Mouse (Mus musculus) hindbrain, embryonic 14.5 days (tissue): Measurements from ENCODE around the gene Timm44. TPM values are rescaled to one million over a fixed set of nuclear protein-coding genes. Genes with fewer than 3 reads are reported as not detected.

Source experiments
- ATAC-seq: fragments of 200-750 bp; cut with Nextera tagmentation; 2 replicates; pipeline ENCODE4 v1.8.0; 2017; ENCODE audit warnings: moderate number of reproducible peaks, mild to moderate bottlenecking, moderate TSS enrichment, moderate library complexity; ENCODE audit not compliant: low FRiP score
- DNase-seq: peaks from one replicate; pipeline ENCODE4 v3.0.0-alpha.2; 2015; ENCODE audit warnings: low spot score
- H3K27ac ChIP-seq: fragments of 300-500 bp; sonication (generic); 2 replicates; pipeline ENCODE4 v1.5.1; 2014; ENCODE audit warnings: mild to moderate bottlenecking, moderate library complexity
- H3K27me3 ChIP-seq: fragments of 300-500 bp; sonication (generic); 2 replicates; pipeline ENCODE4 v1.6.1; 2014; ENCODE audit warnings: mild to moderate bottlenecking, low read length, mixed read lengths; ENCODE audit not compliant: control insufficient read depth, insufficient read depth
- H3K36me3 ChIP-seq: fragments of 300-500 bp; sonication (generic); replicated peaks from 2 replicates; pipeline ENCODE4 v1.6.1; 2014; ENCODE audit not compliant: control insufficient read depth, insufficient read depth
- H3K4me1 ChIP-seq: fragments of 300-500 bp; sonication (generic); replicated peaks from 2 replicates; pipeline ENCODE4 v1.6.1; 2014; ENCODE audit warnings: antibody characterized with exemption, low read length, mixed read lengths; ENCODE audit not compliant: control insufficient read depth, insufficient read depth
- H3K4me2 ChIP-seq: fragments of 300-500 bp; sonication (generic); replicated peaks from 2 replicates; pipeline ENCODE4 v1.6.1; 2014; ENCODE audit warnings: mild to moderate bottlenecking, moderate library complexity
- H3K4me3 ChIP-seq: fragments of 300-500 bp; sonication (generic); replicated peaks from 2 replicates; pipeline ENCODE4 v1.5.1; 2014; ENCODE audit warnings: mild to moderate bottlenecking, low read length
- H3K9ac ChIP-seq: fragments of 300-500 bp; sonication (generic); 2 replicates; pipeline ENCODE4 v1.6.1; 2014
- H3K9me3 ChIP-seq: fragments of 300-500 bp; sonication (generic); 2 replicates; pipeline ENCODE4 v1.6.1; 2016; ENCODE audit warnings: low read length; ENCODE audit not compliant: control insufficient read depth
- WGBS: fragments of 180-500 bp; shearing (Covaris S2); extraction: QIAGEN DNeasy Blood & Tissue Kit; methylation state at CpG from one replicate; pipeline ENCODE4 v1.1.7; 2014; 5-methylcytosine and 5-hydroxymethylcytosine counted together
- polyA plus RNA-seq: library from polyadenylated mRNA; unstranded; fragments of >200 nt; fragmentation: Nextera tagmentation; extraction: Ambion mirVana; gene quantifications from 2 replicates; pipeline ENCODE4 v1.2.1, GENCODE M21; 2014

The Timm44 gene
- polyA plus RNA-seq, 1 experiment from 2014 or later: 49.1 TPM

GRCm38 (mm10) chr8:4276111-4276465, 375 bp upstream of the Timm44 start:
- ATAC-seq (no peak), DNase-seq (no peak)
- 31% methylated on average over 9 of the region's 9 CpGs for WGBS
- Histone ChIP-seq H3K27ac (peak overlapping the region; percentile 81), H3K9ac (peak overlapping the region; percentile 77), H3K4me1 (peaks cover 5% of the 10 kb centered on the region), H3K4me2 (peak overlapping the region; percentile 68), H3K36me3 (peaks cover 24% of the 10 kb centered on the region; the same call in 1 of the 2 replicates), H3K4me3 (peak overlapping the region; percentile 77), H3K9me3 (no peaks in the 10 kb centered on the region), H3K27me3 (no peaks in the 10 kb centered on the region)

- H3K4me3 ChIP-seq: no peak overlapping the region
Measured at GRCm38 (mm10) chr8:4269609-4270008, 6.1 kb downstream of the Timm44 start.

GRCm38 (mm10) chr8:4267627-4268026, 8.1 kb downstream of the Timm44 start:
- Histone ChIP-seq H3K4me2 (no peak overlapping the region), H3K27ac (no peak overlapping the region), H3K9me3 (no peaks in the 10 kb centered on the region), H3K36me3 (peaks cover 94% of the 10 kb centered on the region), H3K4me1 (no peaks in the 10 kb centered on the region), H3K27me3 (no peaks in the 10 kb centered on the region), H3K9ac (no peak overlapping the region), H3K4me3 (no peak overlapping the region)
- 77% methylated on average over 15 of the region's 15 CpGs for WGBS
- no peak for DNase-seq
- no peak for ATAC-seq

More at GRCm38 (mm10) chr8:4269609-4270008, 6.1 kb downstream of the Timm44 start:
- H3K4me2 ChIP-seq: no peak overlapping the region
- H3K4me1 ChIP-seq: no peaks in the 10 kb centered on the region
- H3K9me3 ChIP-seq: no peaks in the 10 kb centered on the region
- H3K27me3 ChIP-seq: no peaks in the 10 kb centered on the region
- H3K27ac ChIP-seq: no peak overlapping the region
- no peak overlapping the region for H3K9ac ChIP-seq
- WGBS: 89% methylated on average over 6 of the region's 6 CpGs
- DNase-seq: no peak
- no peak for ATAC-seq
- peaks cover 87% of the 10 kb centered on the region for H3K36me3 ChIP-seq

GRCm38 (mm10) chr8:4265160-4265914, 10.4 kb downstream of the Timm44 start:
- ATAC-seq: no peak
- WGBS: 95% methylated on average over 15 of the region's 15 CpGs
- DNase-seq: no peak

GRCm38 (mm10) chr8:4263105-4263791, 12.5 kb downstream of the Timm44 start:
- no peaks in the 10 kb centered on the region; the same call in 1 of the 2 replicates for H3K4me1 ChIP-seq
- H3K9ac ChIP-seq: no peak overlapping the region
- H3K9me3 ChIP-seq: no peaks in the 10 kb centered on the region
- peaks cover 84% of the 10 kb centered on the region for H3K36me3 ChIP-seq
- WGBS: 91% methylated on average over 8 of the region's 8 CpGs
- H3K27me3 ChIP-seq: no peaks in the 10 kb centered on the region
- H3K27ac ChIP-seq: no peak overlapping the region
- no peak for DNase-seq
- no peak overlapping the region for H3K4me2 ChIP-seq
- ATAC-seq: no peak
- H3K4me3 ChIP-seq: no peak overlapping the region

More at GRCm38 (mm10) chr8:4265160-4265914, 10.4 kb downstream of the Timm44 start:
- no peak overlapping the region for H3K4me3 ChIP-seq
- no peak overlapping the region for H3K9ac ChIP-seq
- peaks cover 98% of the 10 kb centered on the region for H3K36me3 ChIP-seq
- H3K4me1 ChIP-seq: no peaks in the 10 kb centered on the region
- H3K27ac ChIP-seq: no peak overlapping the region
- no peaks in the 10 kb centered on the region for H3K27me3 ChIP-seq
- H3K9me3 ChIP-seq: no peaks in the 10 kb centered on the region
- H3K4me2 ChIP-seq: no peak overlapping the region

GRCm38 (mm10) chr8:4259805-4260170, 15.9 kb downstream of the Timm44 start:
- peak overlapping the region; percentile 75 for H3K9ac ChIP-seq
- H3K4me2 ChIP-seq: peak overlapping the region; percentile 61

GRCm38 (mm10) chr8:4259125-4259804, 16.4 kb downstream of the Timm44 start, which contains the start of gene Ctxn1:
Gene Ctxn1 (minus strand): TSS chr8:4259274.
- Histone ChIP-seq H3K4me1 (peaks cover 19% of the 10 kb centered on the region), H3K9me3 (no peaks in the 10 kb centered on the region), H3K27ac (peak within 1 kb of the TSS; percentile 88), H3K4me3 (peak within 1 kb of the TSS; percentile 53), H3K27me3 (no peaks in the 10 kb centered on the region), H3K36me3 (peaks cover 74% of the 10 kb centered on the region), H3K4me2 (peak within 1 kb of the TSS; percentile 61), H3K9ac (peak within 1 kb of the TSS; percentile 75)
- peak; percentile 91 for DNase-seq
- 7% methylated on average over 28 of the region's 33 CpGs for WGBS
- ATAC-seq: peak; percentile 88

More at GRCm38 (mm10) chr8:4259805-4260170, 15.9 kb downstream of the Timm44 start:
- H3K27me3 ChIP-seq: no peaks in the 10 kb centered on the region
- peaks cover 73% of the 10 kb centered on the region for H3K36me3 ChIP-seq
- no peak for ATAC-seq
- DNase-seq: no peak
- peak overlapping the region; percentile 53; the same call in 1 of the 2 replicates for H3K4me3 ChIP-seq
- H3K4me1 ChIP-seq: peaks cover 16% of the 10 kb centered on the region
- WGBS: 91% methylated on average over 4 of the region's 4 CpGs
- peak overlapping the region; percentile 88 for H3K27ac ChIP-seq
- no peaks in the 10 kb centered on the region for H3K9me3 ChIP-seq

- Histone ChIP-seq H3K9me3 (no peaks in the 10 kb centered on the region), H3K4me1 (peaks cover 25% of the 10 kb centered on the region), H3K27ac (peak overlapping the region; percentile 88), H3K4me2 (peak overlapping the region; percentile 61), H3K36me3 (peaks cover 68% of the 10 kb centered on the region), H3K4me3 (peak overlapping the region; percentile 53), H3K9ac (peak overlapping the region; percentile 75), H3K27me3 (no peaks in the 10 kb centered on the region)
- DNase-seq (no peak), ATAC-seq (peak; percentile 76)
- under 1% methylated on average over 32 of the region's 32 CpGs for WGBS
Measured at GRCm38 (mm10) chr8:4258678-4259077, 17.0 kb downstream of the Timm44 start.

GRCm38 (mm10) chr8:4258233-4258632, 17.5 kb downstream of the Timm44 start:
- 2% methylated on average over 35 of the region's 35 CpGs for WGBS
- ATAC-seq: peak; percentile 60
- H3K9ac ChIP-seq: peak overlapping the region; percentile 75

More at GRCm38 (mm10) chr8:4258233-4258632, 17.5 kb downstream of the Timm44 start:
- Histone ChIP-seq H3K9me3 (no peaks in the 10 kb centered on the region), H3K4me1 (peaks cover 27% of the 10 kb centered on the region), H3K4me2 (peak overlapping the region; percentile 61), H3K36me3 (peaks cover 64% of the 10 kb centered on the region), H3K27me3 (no peaks in the 10 kb centered on the region), H3K4me3 (peak overlapping the region; percentile 53), H3K27ac (peak overlapping the region; percentile 88)
- DNase-seq: peak; percentile 89
